Mouse (Mus musculus): ENCODE data around the gene Ccin.

- TF ChIP-seq CTCF (IDR thresholded peaks at IDR 0.05; ENCODE audit: control insufficient read depth, insufficient read depth, insufficient read length) = no peak
- no peak for TF ChIP-seq USF1 (IDR thresholded peaks at IDR 0.05; ENCODE audit: low read depth)
- no peak for TF ChIP-seq CEBPB (IDR thresholded peaks at IDR 0.05; ENCODE audit: low read depth)
- no peak for TF ChIP-seq MAX (IDR thresholded peaks at IDR 0.05)
- TF ChIP-seq FOSL1 (IDR thresholded peaks at IDR 0.05; ENCODE audit: insufficient read depth, low read length, poor library complexity, severe bottlenecking) = no peak
- TF ChIP-seq MYOD1 (IDR thresholded peaks at IDR 0.05; ENCODE audit: control insufficient read depth, insufficient read length, low read depth) = no peak
- no peak for TF ChIP-seq MYOG (IDR thresholded peaks at IDR 0.05; ENCODE audit: control insufficient read depth, extremely low read depth, insufficient read length)
These were observed 1.0 kb downstream of the Ccin start for GRCm38 (mm10) chr4:43984326-43984725.
